Mouse (Mus musculus): Measurements from ENCODE around the gene Stab2.

The Stab2 gene

GRCm38 (mm10) chr10:86890166-86890930 is 117.5 kb downstream of the Stab2 start:
- DNase-seq (ENCODE audit: low read depth) = no peak

- DNase-seq (ENCODE audit: low read depth) = no peak
Observed at GRCm38 (mm10) chr10:86889440-86889839, 118.4 kb downstream of the Stab2 start.

GRCm38 (mm10) chr10:86886434-86886833 is 121.4 kb downstream of the Stab2 start:
- no peak for DNase-seq (ENCODE audit: low read depth)

GRCm38 (mm10) chr10:86881448-86881847 is 126.4 kb downstream of the Stab2 start:
- DNase-seq (ENCODE audit: low read depth) = no peak

GRCm38 (mm10) chr10:86880071-86880806 is 127.6 kb downstream of the Stab2 start:
- no peak for DNase-seq (ENCODE audit: low read depth)

- no peak for DNase-seq (ENCODE audit: low read depth)
Observed at GRCm38 (mm10) chr10:86878721-86879120, 129.1 kb downstream of the Stab2 start.

- no peak for DNase-seq (ENCODE audit: low read depth)
Observed at GRCm38 (mm10) chr10:86872591-86872990, 135.2 kb downstream of the Stab2 start.

GRCm38 (mm10) chr10:86872121-86872520 is 135.7 kb downstream of the Stab2 start:
- DNase-seq (ENCODE audit: low read depth) = no peak

GRCm38 (mm10) chr10:86863429-86863828 is 144.4 kb downstream of the Stab2 start:
- DNase-seq (ENCODE audit: low read depth) = no peak

GRCm38 (mm10) chr10:86862496-86862895 is 145.3 kb downstream of the Stab2 start:
- no peak for DNase-seq (ENCODE audit: low read depth)

- no peak for DNase-seq (ENCODE audit: low read depth)
Observed at GRCm38 (mm10) chr10:86860396-86860795, 147.4 kb downstream of the Stab2 start.

GRCm38 (mm10) chr10:86853433-86853832 is 154.4 kb downstream of the Stab2 start:
- DNase-seq (ENCODE audit: low read depth) = no peak

- no peak for DNase-seq (ENCODE audit: low read depth)
Observed at GRCm38 (mm10) chr10:86852160-86852559, 155.7 kb downstream of the Stab2 start.

- DNase-seq (ENCODE audit: low read depth) = no peak
Observed at GRCm38 (mm10) chr10:86849508-86849907, 158.3 kb downstream of the Stab2 start.

- no peak for DNase-seq (ENCODE audit: low read depth)
Observed at GRCm38 (mm10) chr10:86849087-86849486, 158.7 kb downstream of the Stab2 start.

- DNase-seq (ENCODE audit: low read depth) = no peak
Observed at GRCm38 (mm10) chr10:86846926-86847467, 160.8 kb downstream of the Stab2 start.

- DNase-seq (ENCODE audit: low read depth) = no peak
Observed at GRCm38 (mm10) chr10:86842659-86843058, 165.2 kb downstream of the Stab2 start.

- DNase-seq (ENCODE audit: low read depth) = no peak
Observed at GRCm38 (mm10) chr10:86838827-86839226, 169.0 kb downstream of the Stab2 start.

- DNase-seq (ENCODE audit: low read depth) = no peak
Observed at GRCm38 (mm10) chr10:86836784-86837183, 171.0 kb downstream of the Stab2 start.

- DNase-seq (ENCODE audit: low read depth) = no peak
Observed at GRCm38 (mm10) chr10:86829515-86829914, 178.3 kb downstream of the Stab2 start.

- DNase-seq (ENCODE audit: low read depth) = no peak
Observed at GRCm38 (mm10) chr10:86828221-86829135, 179.3 kb downstream of the Stab2 start.

- no peak for DNase-seq (ENCODE audit: low read depth)
Observed at GRCm38 (mm10) chr10:86826929-86827328, 180.9 kb downstream of the Stab2 start.

All from c-Kit-positive CD71-negative TER-119-negative erythroid progenitor cells, embryonic 14.5 days (primary cell).